Mouse (Mus musculus) MEL (cell line): ENCODE data around the gene Trhr2. TPM values are rescaled to one million over a fixed set of nuclear protein-coding genes. Genes with fewer than 3 reads are reported as not detected.

Experiments
- DNase-seq: peaks from one replicate; pipeline ENCODE4 v3.0.0; 2011; ENCODE audit warnings: low read depth, low spot score
- H3K27ac ChIP-seq: 2 replicates; pipeline ENCODE4 v1.5.1; 2012; ENCODE audit warnings: low read depth, mild to moderate bottlenecking, control low read depth, low read length, moderate library complexity; ENCODE audit not compliant: control insufficient read depth
- H3K27me3 ChIP-seq, 2 experiments: fragments of 150-350 bp in 1 of 2; sonication (generic) in 1 of 2; 2 replicates each; pipeline ENCODE4 v1.6.1; 2012; ENCODE audit warnings: low read length in 2 of 2, mild to moderate bottlenecking in 2 of 2, improper control_type of control experiment in 1 of 2, moderate library complexity in 1 of 2; ENCODE audit not compliant: insufficient read depth in 2 of 2, control insufficient read depth in 1 of 2
- H3K36me3 ChIP-seq, 2 experiments: 2 replicates each; pipeline ENCODE4 v1.6.1; 2012 to 2014; ENCODE audit warnings: low read length in 2 of 2, improper control_type of control experiment in 1 of 2, inconsistent platforms in 1 of 2, mild to moderate bottlenecking in 1 of 2; ENCODE audit not compliant: insufficient read depth in 2 of 2, control insufficient read depth in 1 of 2
- H3K4me1 ChIP-seq, 2 experiments: fragments of 150-350 bp in 1 of 2; sonication (generic) in 1 of 2; 2 replicates each; pipeline ENCODE4 v1.6.1; 2012; ENCODE audit warnings: low read length in 2 of 2, improper control_type of control experiment in 1 of 2, mild to moderate bottlenecking in 1 of 2; ENCODE audit not compliant: insufficient read depth in 2 of 2, control insufficient read depth in 1 of 2
- H3K4me3 ChIP-seq, 2 experiments: fragments of 150-350 bp in 1 of 2; sonication (generic) in 1 of 2; 2 replicates each; pipeline ENCODE4 v1.5.1; 2012; ENCODE audit warnings: low read depth in 2 of 2, low read length in 2 of 2, mild to moderate bottlenecking in 2 of 2, moderate library complexity in 2 of 2, control low read depth in 1 of 2, improper control_type of control experiment in 1 of 2; ENCODE audit not compliant: control insufficient read depth in 1 of 2, insufficient read depth in 1 of 2
- H3K79me2 ChIP-seq: 2 replicates; pipeline ENCODE4 v1.6.1; 2012; ENCODE audit warnings: mild to moderate bottlenecking, low read length, moderate library complexity; ENCODE audit not compliant: control insufficient read depth, poor library complexity, insufficient read depth
- H3K9ac ChIP-seq: 2 replicates; pipeline ENCODE4 v1.6.1; 2012; ENCODE audit warnings: low read depth, mild to moderate bottlenecking, control low read depth, low read length, moderate library complexity; ENCODE audit not compliant: control insufficient read depth, poor library complexity, severe bottlenecking
- H3K9me3 ChIP-seq: fragments of 150-350 bp; sonication (generic); replicated peaks from 2 replicates; pipeline ENCODE4 v1.6.1; 2012; ENCODE audit warnings: mild to moderate bottlenecking, low read length, improper control_type of control experiment, moderate library complexity; ENCODE audit not compliant: insufficient read depth
- CHD1 ChIP-seq: IDR thresholded peaks from 2 replicates; pipeline ENCODE4 v1.6.1; 2012; ENCODE audit warnings: low read depth, mild to moderate bottlenecking, inconsistent platforms, low read length, improper control_type of control experiment
- CHD2 ChIP-seq: IDR thresholded peaks from 2 replicates; pipeline ENCODE4 v1.6.1; 2011; ENCODE audit warnings: low read length, improper control_type of control experiment
- E2F4 ChIP-seq: IDR thresholded peaks from 2 replicates; pipeline ENCODE4 v1.6.1; 2011; ENCODE audit warnings: low read depth, low read length, improper control_type of control experiment, borderline replicate concordance
- ELF1 ChIP-seq: IDR thresholded peaks from 2 replicates; pipeline ENCODE4 v1.6.1; 2014; ENCODE audit warnings: low read depth, mild to moderate bottlenecking, inconsistent platforms, low read length, improper control_type of control experiment, moderate library complexity
- EP300 ChIP-seq, 2 experiments: IDR thresholded peaks; 2 replicates each; pipeline ENCODE4 v1.6.1; 2011; ENCODE audit warnings: improper control_type of control experiment in 2 of 2, low read length in 2 of 2, low read depth in 1 of 2, mild to moderate bottlenecking in 1 of 2
- ETS1 ChIP-seq: IDR thresholded peaks from 2 replicates; pipeline ENCODE4 v1.6.1; 2012; ENCODE audit warnings: low read depth, mild to moderate bottlenecking, inconsistent platforms, low read length, improper control_type of control experiment, moderate library complexity
- JUND ChIP-seq: IDR thresholded peaks from 2 replicates; pipeline ENCODE4 v1.6.1; 2011; ENCODE audit warnings: low read depth, mild to moderate bottlenecking, improper control_type of control experiment, low read length
- MAFK ChIP-seq: IDR thresholded peaks from 2 replicates; pipeline ENCODE4 v1.6.1; 2011; ENCODE audit warnings: low read depth, mild to moderate bottlenecking, low read length, improper control_type of control experiment, borderline replicate concordance
- MEF2A ChIP-seq: IDR thresholded peaks from 2 replicates; pipeline ENCODE4 v1.6.1; 2014; ENCODE audit warnings: low read depth, mild to moderate bottlenecking, inconsistent platforms, low read length, improper control_type of control experiment; ENCODE audit not compliant: poor library complexity, insufficient replicate concordance, severe bottlenecking; ENCODE audit errors: extremely low read depth
- MXI1 ChIP-seq: IDR thresholded peaks from 2 replicates; pipeline ENCODE4 v1.6.1; 2011; ENCODE audit warnings: mild to moderate bottlenecking, low read depth, low read length, improper control_type of control experiment
- MYC ChIP-seq: IDR thresholded peaks from 2 replicates; pipeline ENCODE4 v1.6.1; 2011; ENCODE audit warnings: low read depth, mild to moderate bottlenecking, low read length, improper control_type of control experiment, moderate library complexity
- POLR2AphosphoS5 ChIP-seq: IDR thresholded peaks from 2 replicates; pipeline ENCODE4 v1.6.1; 2012; ENCODE audit warnings: low read depth, borderline replicate concordance, mild to moderate bottlenecking, inconsistent platforms, low read length, moderate library complexity, mixed read lengths
- RAD21 ChIP-seq: IDR thresholded peaks from 2 replicates; pipeline ENCODE4 v1.6.1; 2011; ENCODE audit warnings: mild to moderate bottlenecking, low read depth, low read length, improper control_type of control experiment
- SMC3 ChIP-seq: IDR thresholded peaks from 2 replicates; pipeline ENCODE4 v1.6.1; 2011; ENCODE audit warnings: low read depth, low read length, improper control_type of control experiment
- TAL1 ChIP-seq: IDR thresholded peaks from 2 replicates; pipeline ENCODE4 v1.6.1; 2012; ENCODE audit warnings: mild to moderate bottlenecking, inconsistent platforms, low read length, moderate library complexity, mixed read lengths
- USF2 ChIP-seq, 2 experiments: IDR thresholded peaks; 2 replicates each; pipeline ENCODE4 v1.6.1; 2011 to 2012; ENCODE audit warnings: improper control_type of control experiment in 2 of 2, low read length in 2 of 2, borderline replicate concordance in 1 of 2, inconsistent platforms in 1 of 2, low read depth in 1 of 2, mild to moderate bottlenecking in 1 of 2; ENCODE audit not compliant: insufficient read depth in 1 of 2
- ZKSCAN1 ChIP-seq: IDR thresholded peaks from 2 replicates; pipeline ENCODE4 v1.6.1; 2012; ENCODE audit warnings: low read depth, mild to moderate bottlenecking, inconsistent platforms, low read length, improper control_type of control experiment, moderate library complexity
- polyA plus RNA-seq, 2 experiments: library from polyadenylated mRNA; stranded (reverse) in 1 of 2; unstranded in 1 of 2; fragments of >175 nt in 1 of 2; fragments of >200 nt in 1 of 2; gene quantifications; 2 replicates each; pipeline versions ENCODE4 v1.2.1 to v1.2.4; 2012; ENCODE audit warnings: low replicate concordance in 2 of 2, low read depth in 1 of 2; ENCODE audit not compliant: insufficient read length in 2 of 2, insufficient read depth in 1 of 2, missing spikeins in 1 of 2
- total RNA-seq: library from RNA; depleted of rRNA; stranded (reverse); fragments of 300-350 nt; gene quantifications from 2 replicates; pipeline ENCODE4 v1.2.3, GENCODE M21; 2012

The Trhr2 gene
- total and polyA plus RNA-seq, 3 experiments = 0.07 to 0.12 TPM; not detected in 1

GRCm38 (mm10) chr8:122405146-122405805 lies 44.7 kb upstream of the Trhr2 start:
- no peaks in the 10 kb centered on the region for H3K79me2 ChIP-seq
- DNase-seq = no peak
- H3K27ac ChIP-seq = no peak overlapping the region
- TF ChIP-seq EP300 (IDR thresholded peaks at IDR 0.05; ENCODE audit: low read depth in 1 of 2, low read length in 2 of 2) (0 out of 4 replicates have a peak, but pooled peaks of 1 of the 2 experiments have one; percentile 28), ETS1 (peak; percentile 47; the same call in 1 of the 2 replicates), CHD2 (no peak), MYC (no peak)
- TF ChIP-seq, all 39 proteins: peak for 2
- Histone ChIP-seq H3K4me3 (no peak overlapping the region), H3K9ac (no peak overlapping the region), H3K27me3 (no peaks in the 10 kb centered on the region), H3K4me1 (peaks cover 2 to 6% of the 10 kb centered on the region in 2 experiments), H3K9me3 (no peaks in the 10 kb centered on the region), H3K36me3 (peaks cover 0 to 37% of the 10 kb centered on the region in 2 experiments; a peak in 3 of 4 replicates)

- Histone ChIP-seq H3K9ac (no peak overlapping the region), H3K36me3 (peaks cover 0 to 49% of the 10 kb centered on the region in 2 experiments; a peak in 2 of 4 replicates), H3K4me3 (no peak overlapping the region), H3K27me3 (no peaks in the 10 kb centered on the region), H3K9me3 (no peaks in the 10 kb centered on the region), H3K4me1 (no peaks in the 10 kb centered on the region), H3K27ac (no peak overlapping the region), H3K79me2 (no peaks in the 10 kb centered on the region)
- DNase-seq = no peak
- TF ChIP-seq E2F4 (no peak), TAL1 (no peak), JUND (no peak), SMC3 (no peak), MYC (no peak), RAD21 (no peak), POLR2AphosphoS5 (no peak), USF2 (IDR thresholded peaks at IDR 0.05; ENCODE audit: borderline replicate concordance in 1 of 2, insufficient read depth in 1 of 2, low read depth in 1 of 2, low read length in 2 of 2) (no peak), MXI1 (no peak), ZKSCAN1 (no peak), ETS1 (no peak), MEF2A (no peak), ELF1 (no peak), MAFK (no peak), CHD1 (no peak)
Observed at GRCm38 (mm10) chr8:122398186-122398585, 37.6 kb upstream of the Trhr2 start.
